Mouse (Mus musculus) liver, postnatal 0 days (tissue): ENCODE measurements around the gene Sympk.

Experiments used
- CTCF ChIP-seq: sonication (generic); IDR thresholded peaks from 2 replicates; pipeline ENCODE4 v1.5.1; 2016; ENCODE audit warnings: antibody characterized with exemption, low read depth
- EP300 ChIP-seq: IDR thresholded peaks from 2 replicates; pipeline ENCODE4 v1.6.1; 2016; ENCODE audit warnings: antibody characterized with exemption, low read depth, mild to moderate bottlenecking

- TF ChIP-seq CTCF (no peak), EP300 (no peak)
These were observed 58.9 kb downstream of the Sympk start for GRCm38 (mm10) chr7:19083096-19083495.
